Mouse (Mus musculus) embryonic fibroblast, embryonic 13.5 days (primary cell): ENCODE data around the gene Serhl.

Source experiments
- CTCF ChIP-seq: IDR thresholded peaks from 2 replicates; pipeline ENCODE4 v1.5.1; 2011; ENCODE audit warnings: mild to moderate bottlenecking, control low read depth, low read length, moderate library complexity, borderline replicate concordance; ENCODE audit not compliant: insufficient read depth
- POLR2A ChIP-seq: IDR thresholded peaks from 2 replicates; pipeline ENCODE4 v1.6.1; 2011; ENCODE audit warnings: low read depth, mild to moderate bottlenecking, control low read depth, low read length, moderate library complexity

GRCm38 (mm10) chr15:83148801-83149195, 59.5 kb downstream of the Serhl start:
- TF ChIP-seq CTCF (no peak), POLR2A (no peak)
